Mouse (Mus musculus) lung, postnatal 10 days (tissue): ENCODE measurements at regions not wholly inside any gene's neighbourhood (a gene's known extent, or its start where the extent isn't known, plus 50 kb on each side); places are given as distances from the start of the nearest gene placed in this dataset.
A peak's percentile ranks its signal among the peaks of the same experiment; 100 is the strongest.

Experiments
- DNase-seq: peaks from one replicate; pipeline ENCODE4 v3.0.0; 2021

DNA sequence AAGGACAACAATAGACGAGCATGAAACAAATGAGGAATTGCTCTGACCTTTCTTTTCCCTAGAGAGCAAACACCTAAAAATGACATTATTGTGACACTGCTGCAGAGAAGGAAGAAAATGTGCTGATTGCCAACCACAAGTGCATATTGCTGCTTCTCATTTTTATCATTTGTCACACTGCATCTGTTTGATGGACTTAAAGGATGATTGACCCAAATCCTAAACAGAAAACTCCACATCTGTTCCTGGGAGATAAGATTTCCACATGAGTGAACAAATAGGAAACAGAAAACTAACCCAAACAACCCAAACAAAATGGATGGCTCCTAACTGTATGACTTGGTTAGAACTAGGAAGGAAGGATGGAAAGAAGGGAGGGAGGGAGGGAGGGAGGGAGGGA is 118.5 kb downstream of the Ccdc50 start:
- DNase-seq = no peak

DNA sequence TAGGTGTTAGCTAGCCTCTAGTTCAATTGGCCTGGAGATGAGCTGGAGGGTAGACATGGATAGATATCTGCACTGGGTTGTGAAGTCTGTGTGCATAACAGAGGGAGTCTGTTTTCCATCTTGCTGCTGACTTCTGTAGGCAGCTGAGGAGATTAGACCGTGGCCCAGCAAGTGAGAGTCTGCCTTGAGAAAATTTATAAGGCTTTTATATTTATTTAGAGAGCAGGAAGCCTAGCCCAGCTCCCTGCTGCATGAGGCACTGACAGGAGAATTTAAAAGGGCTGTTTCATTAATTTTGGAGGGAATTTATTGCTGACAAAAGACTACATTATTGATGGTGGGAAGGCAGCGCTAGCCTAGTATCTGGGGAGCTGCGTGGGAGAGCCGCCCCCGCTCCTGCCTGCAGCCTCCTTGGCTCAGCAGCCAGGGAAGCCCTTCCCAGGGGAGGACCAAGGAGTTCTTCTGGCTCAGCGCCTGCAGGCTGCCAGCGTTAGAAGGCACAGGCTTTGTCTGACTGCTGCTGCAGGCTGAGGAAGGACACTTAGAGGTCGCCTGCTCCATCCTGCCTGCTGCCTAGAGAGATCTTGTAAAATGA is 135.0 kb downstream of the Ccdc50 start:
- peak; percentile 1 for DNase-seq

DNA sequence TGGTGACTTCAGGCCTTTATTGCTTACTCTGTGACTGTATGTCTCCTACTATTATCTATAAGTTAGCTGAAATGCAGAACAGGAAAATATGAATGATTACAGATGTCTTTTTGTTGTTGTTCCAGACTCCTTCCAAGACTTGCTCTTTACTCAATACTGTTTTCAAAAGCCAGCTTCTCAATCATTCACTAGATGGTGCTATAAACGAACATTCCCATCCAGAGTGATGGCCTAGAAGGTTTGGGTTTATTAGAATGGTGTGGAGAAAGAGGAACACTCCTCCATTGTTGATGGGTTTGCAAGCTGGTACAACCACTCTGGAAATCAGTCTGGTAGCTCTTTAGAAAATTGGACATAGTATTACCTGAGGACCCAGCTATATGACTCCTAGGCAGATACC is 138.0 kb downstream of the Ccdc50 start:
- no peak for DNase-seq

DNA sequence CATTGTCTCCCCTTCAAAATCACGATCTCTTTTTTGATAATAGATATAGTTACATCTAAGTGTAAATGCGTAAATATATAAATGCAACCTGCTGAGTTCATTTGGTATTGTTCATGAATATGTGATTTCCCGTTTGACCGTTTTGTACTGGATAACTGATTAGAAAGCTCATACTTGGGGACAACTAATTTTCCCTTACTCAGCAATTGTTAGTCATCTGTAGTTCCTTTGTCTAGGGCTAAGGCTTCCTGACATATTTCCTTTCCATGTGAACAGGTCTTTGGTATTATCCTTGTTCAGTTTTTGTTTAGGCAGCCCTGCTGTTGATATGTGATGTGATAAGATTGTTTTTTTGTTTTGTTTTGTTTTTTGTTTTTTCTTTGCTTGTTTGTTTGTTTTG is 142.0 kb downstream of the Ccdc50 start:
- DNase-seq = no peak
